Mouse (Mus musculus) neural tube, embryonic 13.5 days (tissue): ENCODE data around the gene Pou3f1. TPM values are rescaled to one million over a fixed set of nuclear protein-coding genes. Genes with fewer than 3 reads are reported as not detected.

Experiments used
- ATAC-seq: fragments of 200-750 bp; cut with Nextera tagmentation; 2 replicates; pipeline ENCODE4 v1.8.0; 2017; ENCODE audit warnings: low read depth, mild to moderate bottlenecking, moderate TSS enrichment, moderate library complexity
- H3K27ac ChIP-seq: fragments of 300-500 bp; sonication (generic); replicated peaks from 2 replicates; pipeline ENCODE4 v1.5.1; 2015; ENCODE audit warnings: moderate library complexity, mild to moderate bottlenecking, inconsistent platforms
- H3K27me3 ChIP-seq: fragments of 300-500 bp; sonication (generic); 2 replicates; pipeline ENCODE4 v1.6.1; 2015; ENCODE audit warnings: mild to moderate bottlenecking, inconsistent platforms
- H3K36me3 ChIP-seq: fragments of 300-500 bp; sonication (generic); 2 replicates; pipeline ENCODE4 v1.6.1; 2015; ENCODE audit warnings: mild to moderate bottlenecking, inconsistent platforms
- H3K4me1 ChIP-seq: fragments of 300-500 bp; sonication (generic); replicated peaks from 2 replicates; pipeline ENCODE4 v1.6.1; 2015; ENCODE audit warnings: inconsistent platforms
- H3K4me2 ChIP-seq: fragments of 300-500 bp; sonication (generic); 2 replicates; pipeline ENCODE4 v1.6.1; 2015; ENCODE audit warnings: inconsistent platforms, mild to moderate bottlenecking, moderate library complexity
- H3K4me3 ChIP-seq: fragments of 300-500 bp; sonication (generic); 2 replicates; pipeline ENCODE4 v1.5.1; 2015; ENCODE audit warnings: mild to moderate bottlenecking, inconsistent platforms
- H3K9ac ChIP-seq: fragments of 300-500 bp; sonication (generic); 2 replicates; pipeline ENCODE4 v1.6.1; 2015; ENCODE audit warnings: moderate library complexity, mild to moderate bottlenecking, inconsistent platforms
- H3K9me3 ChIP-seq: fragments of 300-500 bp; sonication (generic); 2 replicates; pipeline ENCODE4 v1.6.1; 2016; ENCODE audit warnings: inconsistent platforms
- WGBS: fragments of 180-500 bp; shearing (Covaris S2); methylation state at CpG from one replicate; pipeline ENCODE4 v1.1.7; 2015; 5-methylcytosine and 5-hydroxymethylcytosine counted together
- polyA plus RNA-seq: library from polyadenylated mRNA; unstranded; fragments of >200 nt; fragmentation: Nextera tagmentation; extraction: Ambion mirVana; gene quantifications from 2 replicates; pipeline ENCODE4 v1.2.1, GENCODE M21; 2015

Gene Pou3f1
- polyA plus RNA-seq, 1 experiment from 2014 or later: 8.0 TPM

- no peak; the same call in 1 of the 2 replicates for ATAC-seq
- Histone ChIP-seq H3K9ac (no peak overlapping the region), H3K9me3 (no peaks in the 10 kb centered on the region), H3K36me3 (no peaks in the 10 kb centered on the region), H3K27ac (no peak overlapping the region), H3K4me1 (peaks cover 16% of the 10 kb centered on the region), H3K4me2 (no peak overlapping the region), H3K27me3 (peaks cover 58% of the 10 kb centered on the region), H3K4me3 (no peak overlapping the region)
- WGBS: 50% methylated on average over 1 of the region's 1 CpGs
These were observed 29.8 kb upstream of the Pou3f1 start for GRCm38 (mm10) chr4:124626836-124627235.

GRCm38 (mm10) chr4:124631456-124631855 is 25.2 kb upstream of the Pou3f1 start:
- Histone ChIP-seq H3K9me3 (no peaks in the 10 kb centered on the region), H3K4me1 (peaks cover 15% of the 10 kb centered on the region), H3K27ac (no peak overlapping the region), H3K27me3 (peaks cover 53% of the 10 kb centered on the region), H3K9ac (no peak overlapping the region), H3K36me3 (no peaks in the 10 kb centered on the region), H3K4me2 (no peak overlapping the region), H3K4me3 (no peak overlapping the region)
- 28% methylated on average over 4 of the region's 4 CpGs for WGBS
- ATAC-seq: no peak

GRCm38 (mm10) chr4:124632856-124633255 is 23.8 kb upstream of the Pou3f1 start:
- Histone ChIP-seq H3K4me2 (no peak overlapping the region), H3K27me3 (peaks cover 60% of the 10 kb centered on the region), H3K4me3 (no peak overlapping the region), H3K4me1 (peaks cover 11% of the 10 kb centered on the region), H3K27ac (no peak overlapping the region), H3K36me3 (no peaks in the 10 kb centered on the region), H3K9me3 (no peaks in the 10 kb centered on the region), H3K9ac (no peak overlapping the region)
- 44% methylated on average over 10 of the region's 10 CpGs for WGBS
- no peak for ATAC-seq

GRCm38 (mm10) chr4:124633281-124633680 is 23.3 kb upstream of the Pou3f1 start:
- no peak overlapping the region for H3K4me2 ChIP-seq

GRCm38 (mm10) chr4:124639715-124640114 is 16.9 kb upstream of the Pou3f1 start:
- H3K27me3 ChIP-seq: peaks cover 79% of the 10 kb centered on the region
- H3K9ac ChIP-seq: 0 out of 2 replicates have a peak overlapping the region, but pooled peaks have one; percentile 23
- H3K27ac ChIP-seq: no peak overlapping the region
- H3K9me3 ChIP-seq: no peaks in the 10 kb centered on the region
- H3K4me2 ChIP-seq: peak overlapping the region; percentile 32
- H3K36me3 ChIP-seq: no peaks in the 10 kb centered on the region
- ATAC-seq: no peak
- H3K4me1 ChIP-seq: peaks cover 11% of the 10 kb centered on the region
- 16% methylated on average over 12 of the region's 12 CpGs for WGBS
- no peak overlapping the region for H3K4me3 ChIP-seq

More at GRCm38 (mm10) chr4:124633281-124633680, 23.3 kb upstream of the Pou3f1 start:
- H3K36me3 ChIP-seq: no peaks in the 10 kb centered on the region
- H3K9me3 ChIP-seq: no peaks in the 10 kb centered on the region
- H3K4me1 ChIP-seq: peaks cover 11% of the 10 kb centered on the region
- peaks cover 60% of the 10 kb centered on the region for H3K27me3 ChIP-seq
- H3K4me3 ChIP-seq: no peak overlapping the region
- WGBS: 7% methylated on average over 9 of the region's 9 CpGs
- no peak overlapping the region for H3K9ac ChIP-seq
- H3K27ac ChIP-seq: no peak overlapping the region
- ATAC-seq: no peak

GRCm38 (mm10) chr4:124643859-124644258 is 12.7 kb upstream of the Pou3f1 start:
- H3K27ac ChIP-seq: no peak overlapping the region
- H3K4me2 ChIP-seq: no peak overlapping the region
- H3K27me3 ChIP-seq: peaks cover 78% of the 10 kb centered on the region
- no peak overlapping the region for H3K9ac ChIP-seq
- H3K4me1 ChIP-seq: peaks cover 32% of the 10 kb centered on the region
- 89% methylated on average over 9 of the region's 9 CpGs for WGBS
- no peak overlapping the region for H3K4me3 ChIP-seq
- H3K36me3 ChIP-seq: no peaks in the 10 kb centered on the region
- H3K9me3 ChIP-seq: no peaks in the 10 kb centered on the region
- no peak for ATAC-seq

GRCm38 (mm10) chr4:124644974-124645433 is 11.6 kb upstream of the Pou3f1 start:
- Histone ChIP-seq H3K4me2 (no peak overlapping the region), H3K36me3 (no peaks in the 10 kb centered on the region), H3K4me1 (peaks cover 24% of the 10 kb centered on the region), H3K9ac (no peak overlapping the region), H3K9me3 (no peaks in the 10 kb centered on the region), H3K4me3 (no peak overlapping the region), H3K27ac (no peak overlapping the region), H3K27me3 (peaks cover 79% of the 10 kb centered on the region)
- ATAC-seq: no peak
- WGBS: 27% methylated on average over 3 of the region's 3 CpGs

GRCm38 (mm10) chr4:124646591-124646990 is 10.0 kb upstream of the Pou3f1 start:
- Histone ChIP-seq H3K9ac (no peak overlapping the region), H3K36me3 (no peaks in the 10 kb centered on the region), H3K4me1 (peaks cover 21% of the 10 kb centered on the region), H3K4me3 (no peak overlapping the region), H3K9me3 (no peaks in the 10 kb centered on the region), H3K27me3 (peaks cover 81% of the 10 kb centered on the region), H3K4me2 (0 out of 2 replicates have a peak overlapping the region, but pooled peaks have one; percentile 4), H3K27ac (no peak overlapping the region)
- no peak for ATAC-seq
- WGBS: 31% methylated on average over 8 of the region's 8 CpGs

GRCm38 (mm10) chr4:124647909-124648308 is 8.7 kb upstream of the Pou3f1 start:
- no peaks in the 10 kb centered on the region for H3K9me3 ChIP-seq
- 27% methylated on average over 5 of the region's 5 CpGs for WGBS
- no peak overlapping the region for H3K9ac ChIP-seq
- peaks cover 87% of the 10 kb centered on the region for H3K27me3 ChIP-seq
- no peak for ATAC-seq
- H3K36me3 ChIP-seq: no peaks in the 10 kb centered on the region
- H3K4me1 ChIP-seq: peaks cover 33% of the 10 kb centered on the region
- H3K4me3 ChIP-seq: no peak overlapping the region
- no peak overlapping the region for H3K4me2 ChIP-seq
- no peak overlapping the region for H3K27ac ChIP-seq

GRCm38 (mm10) chr4:124652886-124653285 is 3.7 kb upstream of the Pou3f1 start:
- ATAC-seq: no peak
- Histone ChIP-seq H3K9me3 (no peaks in the 10 kb centered on the region), H3K9ac (peak overlapping the region; percentile 13; the same call in 1 of the 2 replicates), H3K4me1 (peaks cover 43% of the 10 kb centered on the region), H3K36me3 (no peaks in the 10 kb centered on the region), H3K27ac (no peak overlapping the region), H3K27me3 (peaks cover 93% of the 10 kb centered on the region), H3K4me3 (no peak overlapping the region), H3K4me2 (peak overlapping the region; percentile 4; the same call in 1 of the 2 replicates)
- under 1% methylated on average over 9 of the region's 9 CpGs for WGBS

- Histone ChIP-seq H3K4me3 (peak overlapping the region; percentile 56), H3K9ac (peak overlapping the region; percentile 69), H3K27ac (peak overlapping the region; percentile 28), H3K4me1 (peaks cover 56% of the 10 kb centered on the region), H3K9me3 (no peaks in the 10 kb centered on the region), H3K27me3 (peaks cover 91% of the 10 kb centered on the region), H3K36me3 (no peaks in the 10 kb centered on the region), H3K4me2 (peak overlapping the region; percentile 84)
- WGBS: under 1% methylated on average over 90 of the region's 92 CpGs
- peak; percentile 91 for ATAC-seq
These were observed 445 bp downstream of the Pou3f1 start for GRCm38 (mm10) chr4:124656854-124657650.

- peak; percentile 48 for ATAC-seq
- Histone ChIP-seq H3K4me3 (peak overlapping the region; percentile 56), H3K27me3 (peaks cover 92% of the 10 kb centered on the region), H3K9me3 (no peaks in the 10 kb centered on the region), H3K4me2 (peak overlapping the region; percentile 84), H3K27ac (peak overlapping the region; percentile 52), H3K4me1 (peaks cover 48% of the 10 kb centered on the region), H3K9ac (peak overlapping the region; percentile 69), H3K36me3 (no peaks in the 10 kb centered on the region)
- 0% methylated on average over 45 of the region's 61 CpGs for WGBS
These were observed 1.2 kb downstream of the Pou3f1 start for GRCm38 (mm10) chr4:124657781-124658180.
